Mouse (Mus musculus) retina, postnatal 7 days (tissue): Measurements from ENCODE around the gene Hexim2.

Experiments
- DNase-seq: peaks from one replicate; pipeline ENCODE4 v3.0.0-alpha.2; 2012; ENCODE audit warnings: low read depth, low spot score

The Hexim2 gene

DNA sequence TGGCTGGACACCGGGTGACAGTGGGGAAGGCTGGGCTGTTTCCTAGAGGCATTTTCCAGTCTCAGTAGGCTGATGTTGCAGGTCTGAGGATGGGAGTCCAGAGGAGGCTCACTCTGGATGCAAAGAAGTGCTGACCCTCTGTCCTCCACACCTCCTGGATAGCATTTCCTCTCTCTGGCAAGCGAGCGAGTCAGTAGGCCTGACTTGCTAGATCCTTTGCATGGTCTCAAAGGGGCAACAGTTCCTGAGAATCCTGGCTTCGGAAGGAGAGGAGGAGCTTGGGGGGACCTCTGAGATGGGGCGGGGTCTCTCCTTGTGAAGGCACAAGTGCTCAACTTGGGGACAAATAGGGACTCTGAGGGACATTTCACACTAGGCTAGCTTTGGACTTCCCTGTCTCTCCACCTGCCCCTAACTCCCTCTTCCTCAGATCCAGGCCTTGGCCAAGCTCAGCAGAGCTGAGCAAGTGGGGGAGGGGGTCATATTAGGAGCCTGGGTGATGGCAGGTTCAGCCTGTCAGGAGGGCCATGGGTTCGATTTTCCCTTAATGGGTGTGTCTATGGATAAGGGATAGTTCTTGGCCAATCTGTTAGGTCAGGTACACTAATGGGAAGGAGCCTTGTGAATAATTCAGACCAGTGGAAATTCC lies 40.3 kb downstream of the Hexim2 start:
- no peak for DNase-seq

DNA sequence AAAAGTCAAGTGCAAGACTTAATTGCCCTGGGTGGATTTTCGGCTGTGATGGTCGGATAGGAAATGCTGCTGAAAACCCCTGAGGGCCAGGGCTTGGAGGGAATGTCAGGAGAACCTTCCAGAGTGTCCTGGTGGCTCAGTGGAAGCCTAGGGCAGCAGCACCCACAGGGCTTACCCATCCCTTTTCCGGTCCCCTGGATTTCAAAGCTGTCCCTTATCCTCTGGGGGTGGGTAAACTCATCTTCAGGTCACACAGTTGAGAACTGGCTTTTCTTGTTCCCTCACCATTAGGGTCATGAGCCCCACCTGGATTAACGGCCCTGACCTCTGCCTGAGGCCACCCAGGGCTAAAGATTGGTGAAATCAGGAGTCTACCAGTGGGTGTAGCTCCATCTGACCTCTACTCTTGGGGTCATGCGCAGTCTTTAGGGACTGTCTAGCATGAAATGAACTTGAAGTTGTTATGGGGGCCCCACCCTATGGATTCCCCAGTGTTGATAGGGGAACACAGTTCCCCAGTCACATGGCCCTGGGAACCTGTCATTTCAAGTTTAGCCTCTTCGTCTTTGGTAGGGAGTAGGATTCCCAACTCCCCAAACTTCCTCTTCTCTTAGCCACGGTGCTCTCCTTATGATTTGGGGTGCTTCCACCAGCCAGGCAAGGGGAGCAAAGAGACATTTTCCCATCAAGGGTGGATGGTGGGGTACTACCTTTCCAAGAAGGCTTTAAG lies 41.0 kb downstream of the Hexim2 start:
- DNase-seq = no peak

GRCm38 (mm10) chr11:103173771-103174344 lies 41.6 kb downstream of the Hexim2 start:
- DNase-seq = no peak

- DNase-seq = no peak
These were observed 42.2 kb downstream of the Hexim2 start for GRCm38 (mm10) chr11:103174411-103174832.

DNA sequence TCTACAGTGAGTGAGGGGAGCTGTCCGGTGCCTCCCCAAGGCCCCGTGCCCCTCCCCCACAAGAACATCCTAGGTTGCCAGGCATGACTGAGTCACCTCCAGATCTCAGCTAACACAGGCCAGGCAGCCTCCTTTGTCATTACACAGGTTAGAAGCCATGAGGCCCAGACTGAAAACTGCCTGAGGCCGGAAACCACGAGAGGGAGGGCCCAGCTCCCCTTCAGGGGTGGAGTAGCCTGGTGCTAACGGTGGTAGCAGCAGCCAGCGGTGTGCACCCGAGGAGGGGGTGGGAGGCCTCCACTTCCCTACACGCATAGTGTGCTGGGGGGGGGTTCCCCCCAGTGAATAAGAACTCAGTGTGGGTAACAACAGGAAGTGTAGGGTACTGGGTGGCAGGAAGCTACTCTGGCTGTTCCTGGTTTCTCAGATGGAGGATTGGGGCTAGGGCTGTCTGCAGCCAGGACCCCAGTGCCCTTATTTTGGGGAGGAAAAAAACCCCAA lies 42.7 kb downstream of the Hexim2 start:
- no peak for DNase-seq

DNA sequence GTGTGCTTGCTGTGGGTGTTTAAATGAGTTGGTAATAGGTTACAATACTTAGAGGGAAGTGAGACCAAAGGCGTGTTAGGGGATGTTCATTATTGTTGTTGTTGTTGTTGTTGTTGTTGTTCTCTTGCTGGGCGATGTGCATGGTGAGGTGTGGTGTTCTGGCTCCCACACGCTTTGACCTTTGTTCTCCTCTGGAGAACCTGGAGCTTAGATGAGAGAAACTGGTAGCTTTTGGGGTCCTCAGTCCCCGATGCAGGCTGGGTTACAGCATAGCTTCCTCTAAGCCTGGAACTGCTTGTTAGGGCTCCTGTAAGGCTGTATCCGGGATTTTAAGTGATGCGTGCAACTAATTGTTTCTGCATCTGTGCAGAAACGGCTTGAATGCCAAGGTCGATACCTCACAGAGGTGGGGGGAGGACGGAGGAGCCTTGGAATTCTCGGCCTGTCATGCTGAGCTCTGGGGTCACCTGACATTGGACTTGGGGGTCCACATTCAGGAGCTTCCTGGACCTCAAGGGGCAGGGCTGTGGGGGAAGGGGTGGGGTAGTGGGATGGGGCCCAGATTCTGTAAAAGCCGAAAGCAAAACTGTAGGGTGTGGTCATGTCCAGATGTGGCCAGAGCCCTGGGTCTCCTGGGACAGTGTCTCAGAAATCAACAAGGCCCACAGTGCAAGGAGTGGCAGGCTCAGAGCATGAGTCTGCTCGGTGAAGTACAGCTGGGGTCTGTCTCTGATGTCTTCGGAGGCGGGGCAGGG lies 43.6 kb downstream of the Hexim2 start:
- no peak for DNase-seq

- no peak for DNase-seq
These were observed 44.3 kb downstream of the Hexim2 start for GRCm38 (mm10) chr11:103176510-103176909.

DNA sequence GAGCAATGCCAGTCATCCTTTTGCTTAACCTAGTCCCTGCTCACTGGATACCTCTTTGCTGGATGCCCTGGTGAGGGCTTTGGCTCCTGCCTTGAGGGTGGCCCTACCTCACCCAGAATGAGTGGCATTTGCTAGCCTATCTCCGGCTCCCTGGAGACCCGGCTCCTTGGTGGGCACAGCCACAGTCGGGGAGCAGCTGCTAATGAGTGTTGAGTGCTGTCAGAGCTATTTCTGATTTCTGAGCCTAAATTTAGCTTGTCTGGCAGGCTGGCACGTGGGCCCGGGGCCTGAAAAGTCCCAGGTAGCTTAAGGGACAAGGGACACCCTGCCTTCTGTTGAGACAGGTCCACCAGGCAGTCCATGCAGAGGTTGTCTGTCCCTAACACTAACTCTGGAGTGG lies 45.0 kb downstream of the Hexim2 start:
- no peak for DNase-seq

GRCm38 (mm10) chr11:103177815-103178485 lies 45.7 kb downstream of the Hexim2 start:
- no peak for DNase-seq

GRCm38 (mm10) chr11:103178748-103179147 lies 46.5 kb downstream of the Hexim2 start:
- DNase-seq = no peak

DNA sequence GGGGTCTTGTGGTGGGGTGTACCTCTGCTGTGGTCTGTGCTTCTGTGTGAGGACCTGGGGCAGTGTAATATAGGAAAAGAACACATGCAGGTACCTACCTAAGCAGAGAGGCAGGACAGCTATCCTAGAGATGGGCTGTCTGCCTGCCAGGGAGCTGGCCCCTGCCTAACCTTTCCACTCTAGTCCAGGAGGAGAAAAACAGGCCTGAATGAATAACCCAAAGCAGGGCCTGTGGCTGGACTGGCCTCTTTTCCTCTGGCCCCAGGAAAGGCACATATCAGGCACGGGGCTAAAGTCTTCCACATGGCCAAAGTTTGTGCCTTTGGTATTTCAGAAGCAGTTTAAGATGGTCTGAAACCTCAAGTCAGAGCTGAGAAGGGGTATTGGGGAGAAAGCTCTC lies 48.2 kb downstream of the Hexim2 start:
- no peak for DNase-seq

GRCm38 (mm10) chr11:103181349-103181748 lies 49.1 kb downstream of the Hexim2 start:
- DNase-seq = no peak

- DNase-seq = no peak
These were observed 49.7 kb downstream of the Hexim2 start for GRCm38 (mm10) chr11:103181911-103182310.

DNA sequence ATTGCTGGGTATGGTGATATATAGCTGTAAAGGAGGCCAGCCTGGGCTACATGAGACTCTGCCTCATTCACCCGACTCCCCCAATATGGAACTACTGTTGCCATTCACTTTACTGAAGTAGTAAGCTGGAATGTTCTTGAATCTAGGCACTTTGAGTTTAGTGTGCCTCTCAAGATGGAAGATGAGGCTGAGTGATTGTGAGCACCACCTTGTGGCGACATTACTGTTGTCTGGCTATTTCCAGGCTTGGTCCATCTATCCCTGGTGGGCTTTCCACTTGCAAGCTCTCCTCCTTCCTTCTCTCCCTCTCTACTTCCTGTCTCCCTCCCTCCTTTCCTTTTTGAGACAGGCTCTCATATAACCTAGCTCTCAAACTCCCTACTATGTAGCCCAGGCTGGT lies 52.7 kb downstream of the Hexim2 start:
- no peak for DNase-seq
